Mouse (Mus musculus) MEL (cell line): ENCODE measurements at regions not wholly inside any gene's neighbourhood (a gene's known extent, or its start where the extent isn't known, plus 50 kb on each side); places are given as distances from the start of the nearest gene placed in this dataset.

Experiments used
- DNase-seq: peaks from one replicate; pipeline ENCODE4 v3.0.0; 2011; ENCODE audit warnings: low read depth, low spot score
- H3K27ac ChIP-seq: 2 replicates; pipeline ENCODE4 v1.5.1; 2012; ENCODE audit warnings: low read depth, mild to moderate bottlenecking, control low read depth, low read length, moderate library complexity; ENCODE audit not compliant: control insufficient read depth
- H3K27me3 ChIP-seq, 2 experiments: fragments of 150-350 bp in 1 of 2; sonication (generic) in 1 of 2; 2 replicates each; pipeline ENCODE4 v1.6.1; 2012; ENCODE audit warnings: low read length in 2 of 2, mild to moderate bottlenecking in 2 of 2, improper control_type of control experiment in 1 of 2, moderate library complexity in 1 of 2; ENCODE audit not compliant: insufficient read depth in 2 of 2, control insufficient read depth in 1 of 2
- H3K36me3 ChIP-seq, 2 experiments: 2 replicates each; pipeline ENCODE4 v1.6.1; 2012 to 2014; ENCODE audit warnings: low read length in 2 of 2, improper control_type of control experiment in 1 of 2, inconsistent platforms in 1 of 2, mild to moderate bottlenecking in 1 of 2; ENCODE audit not compliant: insufficient read depth in 2 of 2, control insufficient read depth in 1 of 2
- H3K4me1 ChIP-seq, 2 experiments: fragments of 150-350 bp in 1 of 2; sonication (generic) in 1 of 2; 2 replicates each; pipeline ENCODE4 v1.6.1; 2012; ENCODE audit warnings: low read length in 2 of 2, improper control_type of control experiment in 1 of 2, mild to moderate bottlenecking in 1 of 2; ENCODE audit not compliant: insufficient read depth in 2 of 2, control insufficient read depth in 1 of 2
- H3K4me3 ChIP-seq, 2 experiments: fragments of 150-350 bp in 1 of 2; sonication (generic) in 1 of 2; 2 replicates each; pipeline ENCODE4 v1.5.1; 2012; ENCODE audit warnings: low read depth in 2 of 2, low read length in 2 of 2, mild to moderate bottlenecking in 2 of 2, moderate library complexity in 2 of 2, control low read depth in 1 of 2, improper control_type of control experiment in 1 of 2; ENCODE audit not compliant: control insufficient read depth in 1 of 2, insufficient read depth in 1 of 2
- H3K79me2 ChIP-seq: 2 replicates; pipeline ENCODE4 v1.6.1; 2012; ENCODE audit warnings: mild to moderate bottlenecking, low read length, moderate library complexity; ENCODE audit not compliant: control insufficient read depth, poor library complexity, insufficient read depth
- H3K9ac ChIP-seq: 2 replicates; pipeline ENCODE4 v1.6.1; 2012; ENCODE audit warnings: low read depth, mild to moderate bottlenecking, control low read depth, low read length, moderate library complexity; ENCODE audit not compliant: control insufficient read depth, poor library complexity, severe bottlenecking
- H3K9me3 ChIP-seq: fragments of 150-350 bp; sonication (generic); replicated peaks from 2 replicates; pipeline ENCODE4 v1.6.1; 2012; ENCODE audit warnings: mild to moderate bottlenecking, low read length, improper control_type of control experiment, moderate library complexity; ENCODE audit not compliant: insufficient read depth
- BHLHE40 ChIP-seq: IDR thresholded peaks from 2 replicates; pipeline ENCODE4 v1.6.1; 2012; ENCODE audit warnings: low read depth, mild to moderate bottlenecking, inconsistent platforms, low read length, improper control_type of control experiment, borderline replicate concordance
- CHD2 ChIP-seq: IDR thresholded peaks from 2 replicates; pipeline ENCODE4 v1.6.1; 2011; ENCODE audit warnings: low read length, improper control_type of control experiment
- E2F4 ChIP-seq: IDR thresholded peaks from 2 replicates; pipeline ENCODE4 v1.6.1; 2011; ENCODE audit warnings: low read depth, low read length, improper control_type of control experiment, borderline replicate concordance
- ELF1 ChIP-seq: IDR thresholded peaks from 2 replicates; pipeline ENCODE4 v1.6.1; 2014; ENCODE audit warnings: low read depth, mild to moderate bottlenecking, inconsistent platforms, low read length, improper control_type of control experiment, moderate library complexity
- EP300 ChIP-seq, 2 experiments: IDR thresholded peaks; 2 replicates each; pipeline ENCODE4 v1.6.1; 2011; ENCODE audit warnings: improper control_type of control experiment in 2 of 2, low read length in 2 of 2, low read depth in 1 of 2, mild to moderate bottlenecking in 1 of 2
- JUND ChIP-seq: IDR thresholded peaks from 2 replicates; pipeline ENCODE4 v1.6.1; 2011; ENCODE audit warnings: low read depth, mild to moderate bottlenecking, improper control_type of control experiment, low read length
- MAFK ChIP-seq: IDR thresholded peaks from 2 replicates; pipeline ENCODE4 v1.6.1; 2011; ENCODE audit warnings: low read depth, mild to moderate bottlenecking, low read length, improper control_type of control experiment, borderline replicate concordance
- MEF2A ChIP-seq: IDR thresholded peaks from 2 replicates; pipeline ENCODE4 v1.6.1; 2014; ENCODE audit warnings: low read depth, mild to moderate bottlenecking, inconsistent platforms, low read length, improper control_type of control experiment; ENCODE audit not compliant: poor library complexity, insufficient replicate concordance, severe bottlenecking; ENCODE audit errors: extremely low read depth
- MXI1 ChIP-seq: IDR thresholded peaks from 2 replicates; pipeline ENCODE4 v1.6.1; 2011; ENCODE audit warnings: mild to moderate bottlenecking, low read depth, low read length, improper control_type of control experiment
- MYB ChIP-seq: IDR thresholded peaks from 2 replicates; pipeline ENCODE4 v1.6.1; 2011; ENCODE audit warnings: mild to moderate bottlenecking, low read depth, low read length, improper control_type of control experiment
- NELFE ChIP-seq: IDR thresholded peaks from 2 replicates; pipeline ENCODE4 v1.6.1; 2011; ENCODE audit warnings: low read depth, low read length, improper control_type of control experiment
- NRF1 ChIP-seq: IDR thresholded peaks from 2 replicates; pipeline ENCODE4 v1.6.1; 2014; ENCODE audit warnings: low read depth, mild to moderate bottlenecking, inconsistent platforms, low read length, improper control_type of control experiment, moderate library complexity; ENCODE audit not compliant: poor library complexity, insufficient read depth, severe bottlenecking
- POLR2AphosphoS2 ChIP-seq: IDR thresholded peaks from 2 replicates; pipeline ENCODE4 v1.6.1; 2011; ENCODE audit warnings: low read length, improper control_type of control experiment
- RAD21 ChIP-seq: IDR thresholded peaks from 2 replicates; pipeline ENCODE4 v1.6.1; 2011; ENCODE audit warnings: mild to moderate bottlenecking, low read depth, low read length, improper control_type of control experiment
- RCOR1 ChIP-seq: IDR thresholded peaks from 2 replicates; pipeline ENCODE4 v1.6.1; 2012; ENCODE audit warnings: low read depth, mild to moderate bottlenecking, inconsistent platforms, low read length, improper control_type of control experiment
- UBTF ChIP-seq: IDR thresholded peaks from 2 replicates; pipeline ENCODE4 v1.6.1; 2012; ENCODE audit warnings: low read depth, mild to moderate bottlenecking, inconsistent platforms, low read length, improper control_type of control experiment, moderate library complexity, borderline replicate concordance; ENCODE audit not compliant: insufficient read depth
- ZC3H11A ChIP-seq: IDR thresholded peaks from 2 replicates; pipeline ENCODE4 v1.6.1; 2012; ENCODE audit warnings: low read depth, mild to moderate bottlenecking, inconsistent platforms, low read length, improper control_type of control experiment
- ZNF384 ChIP-seq: IDR thresholded peaks from 2 replicates; pipeline ENCODE4 v1.6.1; 2012; ENCODE audit warnings: low read depth, mild to moderate bottlenecking, inconsistent platforms, low read length, improper control_type of control experiment

- Histone ChIP-seq H3K27me3 (no peaks in the 10 kb centered on the region), H3K27ac (no peak overlapping the region), H3K9ac (no peak overlapping the region), H3K79me2 (no peaks in the 10 kb centered on the region), H3K4me3 (no peak overlapping the region), H3K9me3 (no peaks in the 10 kb centered on the region), H3K36me3 (no peaks in the 10 kb centered on the region), H3K4me1 (no peaks in the 10 kb centered on the region)
- DNase-seq, result no peak
- TF ChIP-seq RAD21 (no peak), MXI1 (no peak), CHD2 (no peak)
These were observed 63.7 kb upstream of the Ces5a start for GRCm38 (mm10) chr8:93599306-93599705.

- Histone ChIP-seq H3K9ac (no peak overlapping the region), H3K27me3 (no peaks in the 10 kb centered on the region), H3K9me3 (no peaks in the 10 kb centered on the region), H3K4me3 (no peak overlapping the region), H3K36me3 (no peaks in the 10 kb centered on the region), H3K4me1 (no peaks in the 10 kb centered on the region), H3K79me2 (no peaks in the 10 kb centered on the region), H3K27ac (no peak overlapping the region)
- TF ChIP-seq UBTF (no peak), RCOR1 (no peak), NELFE (no peak), MAFK (no peak), JUND (no peak), BHLHE40 (no peak), MXI1 (no peak), EP300 (IDR thresholded peaks at IDR 0.05; ENCODE audit: low read depth in 1 of 2, low read length in 2 of 2) (no peak), E2F4 (no peak), RAD21 (no peak), POLR2AphosphoS2 (no peak)
- DNase-seq, result no peak
These were observed 64.1 kb upstream of the Ces5a start for GRCm38 (mm10) chr8:93599776-93600175.

- TF ChIP-seq MEF2A (no peak), NRF1 (no peak), ZC3H11A (no peak), ZNF384 (no peak), ELF1 (no peak), RCOR1 (no peak), MXI1 (no peak), MYB (no peak), NELFE (no peak)
- H3K9me3 ChIP-seq, result no peaks in the 10 kb centered on the region
- no peak overlapping the region for H3K27ac ChIP-seq
- H3K4me3 ChIP-seq, result no peak overlapping the region
- no peaks in the 10 kb centered on the region for H3K4me1 ChIP-seq
- no peaks in the 10 kb centered on the region for H3K79me2 ChIP-seq
- H3K9ac ChIP-seq, result no peak overlapping the region
- no peaks in the 10 kb centered on the region for H3K36me3 ChIP-seq
- DNase-seq, result no peak
- no peaks in the 10 kb centered on the region for H3K27me3 ChIP-seq
These were observed 91.3 kb upstream of the Ces5a start for GRCm38 (mm10) chr8:93626807-93627526.
